Mouse (Mus musculus) thymus, postnatal 4 days (tissue): Measurements from ENCODE around the gene Olfr57.
"Not testable (repeated sequence)": the region's sequence is repeated elsewhere in the genome, so short reads cannot be mapped to it uniquely, and the experiment has no call there.

Experiments used
- DNase-seq: peaks from one replicate; pipeline ENCODE4 v3.0.0; 2021

Olfr57 gene

DNA sequence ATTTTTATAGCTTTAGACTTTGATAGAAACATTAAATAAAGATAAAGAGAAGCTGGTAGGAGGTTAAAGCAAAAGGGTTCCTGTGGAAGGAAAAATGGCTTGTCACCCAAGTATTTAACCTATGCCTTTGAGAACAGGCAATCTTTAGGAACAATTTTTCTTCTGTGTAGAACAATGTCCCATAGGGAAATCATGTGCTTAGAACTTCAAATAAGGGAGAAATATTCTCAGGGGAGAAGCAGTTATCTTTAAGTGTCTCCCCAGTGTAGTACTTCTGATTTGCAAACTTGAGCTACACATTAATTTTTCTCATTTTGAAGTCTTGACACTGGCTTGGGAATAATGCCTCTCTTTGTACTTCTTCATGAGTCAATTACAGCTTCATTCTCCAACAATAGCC, at the start of gene Olfr57:
TSS of gene Olfr57 (plus strand) at position 301 of the 400 bp plus-strand sequence.
- no peak for DNase-seq

DNA sequence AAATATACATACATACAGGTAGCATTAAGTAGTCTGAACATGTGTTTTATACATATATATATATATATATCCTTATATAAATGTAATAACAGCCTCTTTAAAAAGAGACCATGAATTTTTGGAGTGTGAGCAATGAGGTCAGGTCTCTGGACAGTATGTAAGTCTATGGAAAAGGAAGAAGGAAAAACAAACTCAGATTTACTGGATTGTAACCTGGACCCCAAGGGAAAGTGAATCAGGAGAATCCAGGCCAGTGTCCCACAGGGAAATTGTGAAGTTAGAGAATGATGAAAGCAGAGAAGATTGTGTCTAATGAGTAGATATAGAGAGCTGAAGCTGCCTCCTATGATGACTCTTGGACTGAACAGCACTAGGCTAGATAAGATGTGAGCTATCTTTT, 47.8 kb upstream of the Olfr57 start, which contains the start of gene Olfr1352:
TSS of gene Olfr1352 (plus strand) at position 301 of the 400 bp plus-strand sequence.
- no peak for DNase-seq

DNA sequence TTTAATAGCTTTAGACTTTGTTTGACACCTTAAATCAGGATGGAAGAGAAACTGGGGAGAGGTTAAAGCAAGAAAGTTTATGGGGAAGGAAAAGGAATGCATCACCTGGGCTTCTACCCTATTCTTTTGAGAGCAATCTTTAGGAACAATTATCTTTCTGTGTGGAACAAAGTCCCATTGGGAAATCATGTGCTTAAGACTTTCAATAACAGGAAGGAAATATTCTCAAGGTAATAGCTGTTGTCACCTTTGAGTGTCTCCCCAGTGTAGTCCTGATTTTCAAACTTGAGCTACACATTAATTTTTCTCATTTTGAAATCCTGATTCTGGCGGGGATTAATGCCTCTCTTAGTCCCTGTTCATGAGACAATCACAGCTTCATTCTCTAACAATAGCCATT, 16.4 kb upstream of the Olfr57 start, which contains the start of gene Olfr1351:
TSS of gene Olfr1351 (plus strand) at position 301 of the 400 bp plus-strand sequence.
- DNase-seq = no peak

- DNase-seq = not testable (repeated sequence)
Observed at GRCm38 (mm10) chr10:79042457-79042856, 13.9 kb downstream of the Olfr57 start.

- DNase-seq = not testable (repeated sequence)
Observed at GRCm38 (mm10) chr10:79057370-79057769, 28.8 kb downstream of the Olfr57 start.
